Mouse (Mus musculus) megakaryocyte, embryonic 14.5 days (primary cell): ENCODE results near the gene Gm20388.

Experiments used
- FLI1 ChIP-seq: IDR thresholded peaks from 2 replicates; pipeline ENCODE4 v1.6.1; 2012; ENCODE audit warnings: low read length, inconsistent platforms, mixed read lengths
- GATA1 ChIP-seq: IDR thresholded peaks from 3 replicates; pipeline ENCODE4 v1.6.1; 2012; ENCODE audit warnings: mixed read lengths, low read length, inconsistent platforms, borderline replicate concordance

DNA sequence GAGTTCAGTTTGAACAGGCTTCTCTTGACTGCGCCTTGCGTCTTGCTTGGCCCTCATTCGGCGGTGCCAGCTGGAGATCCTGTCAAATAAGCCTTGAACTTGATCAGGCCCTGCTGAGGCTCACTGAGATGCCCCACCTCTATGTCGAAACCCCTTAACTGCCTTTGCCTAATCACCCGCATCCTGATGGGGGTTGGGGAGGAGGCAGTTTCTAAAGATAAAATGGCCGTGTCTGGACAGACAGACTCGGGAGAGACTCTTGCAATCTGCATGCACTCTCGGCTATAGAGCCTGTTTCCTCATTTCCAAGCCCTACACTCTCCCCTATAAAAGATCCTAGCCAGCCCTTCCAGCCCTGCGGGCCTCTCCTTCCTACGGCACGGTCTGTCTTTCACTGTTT is 2682.6 kb downstream of the Gm20388 start:
- TF ChIP-seq GATA1 (no peak), FLI1 (no peak)
